Mouse (Mus musculus) lung, postnatal 0 days (tissue): Measurements from ENCODE around the gene Arhgef16.

Experiments
- CTCF ChIP-seq: IDR thresholded peaks from 2 replicates; pipeline ENCODE4 v1.5.1; 2016; ENCODE audit warnings: antibody characterized with exemption, mild to moderate bottlenecking
- EP300 ChIP-seq: IDR thresholded peaks from 2 replicates; pipeline ENCODE4 v1.6.1; 2016; ENCODE audit warnings: antibody characterized with exemption, mild to moderate bottlenecking, control low read depth

DNA sequence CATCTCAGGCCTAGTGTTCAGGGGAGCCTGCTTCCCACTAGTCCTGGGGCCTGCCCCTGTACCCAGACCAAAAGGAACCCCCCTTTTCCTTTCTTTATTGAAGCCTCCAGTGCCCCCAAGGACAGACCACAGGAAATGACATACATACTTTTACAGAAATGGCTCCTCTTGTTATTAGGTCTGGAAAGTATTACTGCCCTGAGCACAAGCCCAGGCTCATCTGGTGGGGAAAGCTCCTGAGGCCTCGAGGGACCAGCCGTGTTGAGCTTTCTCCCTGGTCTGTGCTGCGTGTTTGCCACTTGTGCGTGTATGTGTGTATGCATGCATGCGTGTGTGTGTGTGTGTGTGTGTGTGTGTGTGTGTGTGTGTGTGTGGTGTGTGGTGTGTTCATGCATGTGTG is 40.7 kb downstream of the Arhgef16 start:
- TF ChIP-seq CTCF = no peak
- no peak for TF ChIP-seq EP300
